Mouse (Mus musculus): ENCODE results near the gene Pde1b.

Pde1b gene

DNA sequence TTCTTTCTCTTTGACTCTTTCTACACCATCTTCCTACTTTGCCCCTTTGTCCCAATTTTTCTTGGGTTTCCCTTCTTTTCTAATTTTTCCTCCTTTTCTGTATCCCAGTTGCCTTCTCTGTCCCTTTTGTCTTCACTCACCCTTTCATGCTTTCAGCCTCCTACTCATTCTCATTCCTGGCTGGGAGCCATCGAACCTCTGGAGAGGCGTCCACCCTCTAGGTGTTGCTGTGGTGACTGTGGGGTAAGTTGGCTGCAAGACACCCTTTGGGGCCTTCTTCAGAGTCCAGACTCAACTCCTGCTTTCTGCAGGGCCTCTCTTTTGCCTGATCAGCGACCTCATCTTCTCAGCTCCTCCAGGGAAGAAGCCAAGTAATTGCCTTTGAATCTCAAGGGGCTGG lies 6.5 kb downstream of the Pde1b start:
- DNase-seq (ENCODE audit: low spot score in 2 of 2), result no peak

DNA sequence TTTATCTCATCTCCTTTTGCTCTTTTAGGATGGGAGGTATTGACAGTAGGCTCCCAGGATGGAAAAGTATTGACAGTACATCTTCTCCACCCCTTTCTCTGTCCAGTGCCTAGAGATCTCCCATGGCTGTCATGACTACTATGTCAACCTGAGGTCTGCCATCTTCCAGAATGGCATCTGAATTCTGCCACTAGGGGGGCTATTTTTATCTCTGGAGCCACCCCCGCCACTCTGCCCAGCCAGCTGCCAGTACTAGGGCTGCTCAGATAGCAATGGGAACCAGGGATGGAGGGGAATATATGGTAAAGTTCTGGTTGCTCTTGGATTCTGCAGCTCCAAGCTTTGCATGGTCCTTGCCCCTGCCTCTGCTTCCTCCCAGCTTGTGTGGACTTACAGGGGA lies 8.8 kb downstream of the Pde1b start:
- no peak for DNase-seq (ENCODE audit: low spot score in 2 of 2)

DNA sequence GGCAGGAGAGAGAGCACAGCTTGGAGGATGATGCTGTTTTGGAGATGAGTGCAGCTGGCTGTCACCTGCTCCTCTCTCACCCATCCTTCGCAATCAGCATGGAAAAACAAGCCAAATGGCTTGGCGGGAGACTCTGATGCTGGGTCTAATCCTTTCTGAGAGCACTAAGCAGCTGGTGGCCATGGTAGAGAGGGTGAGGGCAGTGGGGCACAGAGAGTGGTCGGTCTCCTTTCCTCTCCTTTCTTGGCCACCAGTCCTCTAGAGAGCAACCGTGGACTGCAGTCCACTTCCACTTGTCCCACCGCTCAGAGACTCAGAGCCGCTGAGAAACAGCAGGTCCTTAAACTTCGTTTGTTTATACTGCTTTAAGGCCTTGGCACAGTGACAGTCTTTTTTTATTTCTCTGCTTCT lies 10.8 kb downstream of the Pde1b start:
- DNase-seq (ENCODE audit: low spot score in 2 of 2), result no peak

DNA sequence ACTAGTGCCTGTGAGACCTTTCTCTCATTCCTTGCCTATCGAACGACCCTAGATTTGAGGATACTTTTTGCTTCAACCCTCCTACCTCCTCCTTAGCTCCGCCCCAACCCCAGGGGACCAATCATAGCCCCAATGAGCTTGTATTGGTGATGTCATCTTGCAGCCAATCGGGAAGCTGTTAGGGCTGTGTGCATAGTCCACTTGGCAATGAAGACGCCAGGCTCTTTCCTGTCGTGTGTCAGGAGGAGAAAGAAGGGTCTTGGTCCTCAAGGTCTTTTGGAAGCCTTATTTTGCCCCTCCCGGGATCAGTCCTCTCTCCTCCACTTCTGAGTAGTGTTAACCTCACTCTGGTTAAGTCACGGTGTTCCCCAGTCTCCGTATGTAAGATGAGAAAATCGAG lies 11.3 kb downstream of the Pde1b start:
- peak in 1 of 2 experiments; percentile 64 for DNase-seq (ENCODE audit: low spot score in 2 of 2)

DNA sequence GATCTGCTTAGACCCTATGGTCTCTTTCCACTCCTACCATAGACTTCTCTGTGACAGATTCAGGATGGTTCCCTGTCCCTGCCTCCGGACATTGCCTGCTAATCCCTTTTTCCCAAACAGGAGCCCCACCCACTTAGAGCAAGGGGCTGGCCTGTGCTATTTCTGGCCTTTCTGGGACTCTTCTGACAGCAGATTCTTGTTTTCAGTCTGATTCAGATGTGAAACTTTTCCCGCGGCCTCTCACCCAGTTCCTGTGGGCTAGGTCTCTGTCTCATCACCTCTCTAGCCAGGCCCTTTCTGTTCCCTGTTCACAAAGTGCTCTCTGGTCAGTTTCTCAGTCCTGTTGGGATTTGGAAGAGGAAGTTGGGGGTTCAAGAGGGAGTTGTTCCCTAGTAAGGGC lies 12.1 kb downstream of the Pde1b start:
- DNase-seq (ENCODE audit: low spot score in 2 of 2), result no peak

DNA sequence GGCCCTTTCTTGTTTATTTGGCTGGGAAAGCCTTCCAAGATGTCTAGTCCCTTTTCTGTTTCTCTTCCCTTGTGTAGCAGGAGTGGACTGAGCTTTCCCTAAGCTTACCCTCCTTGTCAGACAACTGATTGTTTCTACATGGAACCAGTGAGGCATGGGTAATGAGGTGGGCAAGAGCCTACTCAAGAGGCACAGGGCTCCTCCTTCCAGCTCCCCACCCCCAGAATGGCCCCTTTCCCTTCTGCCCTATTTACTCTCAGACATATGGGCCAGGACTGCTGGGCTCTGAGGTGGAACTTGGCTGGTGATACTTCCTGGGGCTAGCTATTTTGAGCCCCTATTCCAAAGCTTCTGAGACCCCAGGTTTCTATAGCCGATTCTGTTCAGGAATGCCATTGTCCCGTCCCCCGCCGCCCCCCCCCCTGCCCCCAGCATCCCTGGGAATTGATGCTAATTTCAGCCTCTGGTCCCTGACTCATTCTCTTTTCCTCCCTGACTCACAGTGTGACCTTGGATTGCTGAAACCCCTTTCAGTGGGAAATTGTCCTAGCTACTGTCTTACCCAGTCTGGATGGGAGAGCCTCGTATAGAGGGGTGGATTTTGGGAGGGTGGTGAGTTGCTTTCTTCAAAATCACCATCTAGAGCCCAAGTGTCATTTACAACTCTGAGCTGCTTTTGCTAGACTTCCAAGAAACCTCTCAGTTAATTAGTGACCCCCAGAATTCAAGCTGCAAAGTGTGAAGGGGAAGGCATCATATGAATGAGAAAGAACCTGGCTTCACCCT lies 16.0 kb downstream of the Pde1b start:
- no peak for DNase-seq (ENCODE audit: low spot score in 2 of 2)

DNA sequence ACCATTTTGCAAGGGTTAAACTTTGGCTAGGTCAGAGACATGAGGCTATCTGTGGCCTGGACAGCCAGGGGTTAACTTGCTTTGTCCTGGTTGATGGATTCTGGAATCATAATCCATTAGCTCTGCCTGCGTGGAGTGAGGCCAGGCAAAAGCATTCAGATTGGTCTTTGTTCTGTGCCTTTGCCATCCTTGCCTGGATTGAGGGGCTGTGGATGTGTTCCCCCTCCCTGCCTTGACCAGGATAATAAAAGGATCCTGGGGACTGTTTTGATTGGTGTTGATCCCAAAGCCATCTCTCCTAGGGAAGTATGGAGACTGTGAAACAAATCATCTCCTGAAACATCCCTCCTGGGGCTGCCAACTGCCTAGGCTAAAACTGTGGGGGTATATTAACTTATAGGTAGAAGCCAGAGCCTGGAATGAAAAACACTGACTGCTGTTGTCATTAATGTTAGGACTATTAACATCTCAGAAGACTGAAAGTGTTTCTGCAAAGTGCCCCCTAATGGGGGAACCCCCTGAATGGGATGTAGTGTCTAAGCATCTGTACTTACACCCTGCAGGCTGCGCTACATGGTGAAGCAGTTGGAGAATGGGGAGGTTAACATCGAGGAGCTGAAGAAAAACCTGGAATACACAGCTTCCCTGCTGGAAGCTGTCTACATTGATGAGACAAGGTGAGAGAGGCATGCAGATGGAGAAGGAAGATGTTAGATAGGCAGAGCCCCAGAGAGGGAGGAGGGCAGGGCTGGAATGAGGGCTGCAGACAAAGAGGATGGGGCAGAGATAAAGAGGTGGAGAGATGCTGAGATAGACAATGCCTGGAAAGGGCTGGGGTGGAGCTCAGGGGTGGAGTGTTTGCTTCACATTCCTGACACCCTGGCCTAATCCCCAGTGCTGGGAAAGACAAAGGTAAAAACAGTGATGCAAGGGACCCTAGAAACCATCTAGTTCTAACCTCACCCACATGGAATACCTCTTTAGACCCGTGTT lies 16.8 kb downstream of the Pde1b start:
- no peak for DNase-seq (ENCODE audit: low spot score in 2 of 2)

DNA sequence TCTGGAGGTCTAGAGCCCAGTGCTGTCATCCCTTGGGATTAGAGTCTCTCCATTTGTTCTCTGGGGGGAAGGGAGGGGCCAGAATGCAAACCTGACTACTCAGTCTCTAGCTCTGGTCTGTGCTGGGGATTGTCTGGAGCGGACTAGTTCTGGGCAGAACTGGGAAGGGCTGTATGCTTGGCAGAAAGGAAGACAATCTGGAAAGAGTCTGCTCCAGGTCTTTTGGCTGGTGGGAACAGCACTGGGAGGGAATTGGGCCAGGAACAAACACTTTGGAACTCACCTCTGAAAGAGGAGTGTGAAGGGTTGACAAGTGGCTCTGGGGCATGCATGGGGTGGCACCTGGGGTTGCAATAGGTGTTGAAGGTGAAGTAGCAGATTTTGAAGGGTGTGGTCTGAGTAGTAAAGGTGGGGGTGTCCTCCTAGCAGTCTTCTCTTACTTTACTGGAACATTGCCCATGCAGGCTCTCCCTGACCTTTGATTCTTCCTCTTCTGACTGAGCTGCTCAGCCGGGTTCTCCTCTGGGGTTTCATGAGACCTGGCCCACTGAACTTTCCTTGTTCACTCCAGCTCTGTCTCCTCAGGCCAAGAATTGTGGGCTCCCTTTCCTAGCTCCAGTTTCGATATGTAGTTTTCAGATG lies 19.7 kb downstream of the Pde1b start:
- DNase-seq (ENCODE audit: low spot score in 2 of 2), result no peak

DNA sequence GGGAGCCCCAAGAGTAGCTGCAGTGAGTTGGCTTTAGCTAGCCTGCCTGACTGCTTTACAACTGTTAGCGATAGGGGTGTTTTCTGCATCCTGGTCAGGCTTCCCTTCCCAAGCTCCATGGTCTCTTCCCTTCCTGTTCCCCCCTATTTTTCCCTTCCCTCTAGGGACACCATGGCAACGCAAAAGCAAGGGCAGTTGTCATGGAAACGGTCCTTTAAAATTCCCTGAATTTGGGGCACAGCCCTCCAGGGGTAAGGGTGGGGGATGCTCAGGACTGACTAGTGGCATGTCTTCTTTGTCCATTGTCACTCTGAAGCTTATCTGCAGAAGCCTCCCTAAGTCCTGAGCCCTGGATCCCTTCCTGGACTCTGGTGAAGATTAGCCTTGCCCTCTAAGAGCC lies 20.3 kb downstream of the Pde1b start:
- no peak for DNase-seq (ENCODE audit: low spot score in 2 of 2)

DNA sequence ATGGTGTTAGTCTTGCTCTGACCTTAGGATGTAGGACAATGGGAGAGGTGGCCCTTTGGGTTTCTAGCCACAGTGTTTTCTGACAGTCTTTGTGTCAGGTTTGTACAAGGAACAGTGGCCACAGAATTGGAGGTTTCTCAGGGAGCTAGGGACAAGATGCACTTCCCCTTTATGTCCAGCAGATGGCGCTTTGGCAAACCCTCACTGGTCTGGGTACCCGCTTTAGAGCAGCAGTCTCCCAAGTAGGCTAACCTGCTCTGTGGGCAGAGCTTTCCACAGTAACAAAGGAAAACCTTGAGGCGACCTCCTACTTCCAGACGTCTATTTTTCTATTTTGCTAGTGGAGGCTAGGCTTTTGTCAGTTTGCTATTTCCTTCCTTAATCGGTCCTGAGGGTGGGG lies 27.5 kb downstream of the Pde1b start:
- peak in 1 of 2 experiments; percentile 59 for DNase-seq (ENCODE audit: low spot score in 2 of 2)

DNA sequence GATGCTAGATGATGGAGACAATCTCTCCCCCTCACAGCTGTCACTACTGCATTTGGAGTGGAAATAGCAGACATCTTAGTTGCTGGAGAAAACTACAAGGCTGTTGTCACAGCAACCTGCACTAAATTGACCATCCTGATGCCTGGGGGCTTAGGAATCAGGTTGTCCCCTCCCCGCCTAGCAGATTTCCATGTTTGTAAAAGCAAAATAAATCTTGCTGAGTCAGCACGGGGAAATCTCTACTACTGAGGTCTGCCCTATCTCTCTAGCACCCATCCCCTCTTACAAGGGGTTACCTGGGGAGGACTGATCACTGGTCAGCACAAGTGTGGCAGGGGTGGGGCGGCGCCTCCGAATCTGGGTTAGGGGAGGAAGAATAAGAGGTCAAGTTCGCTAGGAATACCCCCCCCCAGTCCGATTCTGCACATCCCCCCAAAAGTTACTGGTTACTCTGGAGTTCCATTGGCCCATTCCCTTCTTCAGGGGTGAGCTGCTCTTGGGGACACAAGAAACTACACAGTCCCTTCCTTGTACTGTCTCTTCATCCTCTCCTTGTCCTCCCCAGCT lies 31.3 kb downstream of the Pde1b start:
- DNase-seq (ENCODE audit: low spot score in 2 of 2), result no peak

DNA sequence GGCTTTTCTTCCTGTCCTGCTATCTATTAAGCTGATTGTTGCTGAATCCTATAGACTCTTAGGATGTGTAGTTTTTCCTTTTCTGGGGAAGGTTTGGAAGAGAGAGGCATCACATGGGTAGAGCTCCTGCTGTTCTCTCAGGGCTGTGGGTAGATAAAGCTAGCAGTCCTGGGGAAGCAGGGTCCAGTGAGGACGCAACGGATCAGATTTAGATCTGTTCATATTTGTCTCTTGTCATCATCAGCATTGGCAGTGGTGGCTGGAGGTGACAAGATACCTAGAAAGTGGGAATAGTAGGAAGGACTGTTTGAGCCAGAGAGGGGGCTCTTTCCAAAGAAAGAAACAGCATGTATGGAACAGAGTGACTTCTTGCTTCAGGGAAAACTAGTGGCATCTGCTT lies 32.2 kb downstream of the Pde1b start:
- no peak for DNase-seq (ENCODE audit: low spot score in 2 of 2)

DNA sequence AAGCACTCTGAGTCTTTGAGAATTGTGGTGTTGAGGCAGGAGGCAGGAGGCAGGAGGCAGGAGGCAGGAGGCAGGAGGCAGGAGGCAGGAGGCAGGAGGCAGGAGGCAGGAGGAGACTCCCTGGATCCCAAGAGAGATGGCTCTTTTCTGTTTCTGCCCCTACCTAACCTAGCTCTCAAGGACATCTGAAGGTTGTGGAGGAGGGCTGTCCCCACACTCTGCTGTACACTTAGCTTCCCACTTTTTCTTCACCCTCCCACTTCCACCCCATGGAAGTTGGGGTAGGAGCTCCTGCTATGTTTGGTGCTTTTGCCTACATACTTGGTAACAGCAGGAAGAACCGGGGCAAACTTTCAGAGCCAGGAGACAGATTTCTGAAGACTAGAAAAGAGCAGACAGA lies 33.0 kb downstream of the Pde1b start:
- DNase-seq (ENCODE audit: low spot score in 2 of 2), result no peak

DNA sequence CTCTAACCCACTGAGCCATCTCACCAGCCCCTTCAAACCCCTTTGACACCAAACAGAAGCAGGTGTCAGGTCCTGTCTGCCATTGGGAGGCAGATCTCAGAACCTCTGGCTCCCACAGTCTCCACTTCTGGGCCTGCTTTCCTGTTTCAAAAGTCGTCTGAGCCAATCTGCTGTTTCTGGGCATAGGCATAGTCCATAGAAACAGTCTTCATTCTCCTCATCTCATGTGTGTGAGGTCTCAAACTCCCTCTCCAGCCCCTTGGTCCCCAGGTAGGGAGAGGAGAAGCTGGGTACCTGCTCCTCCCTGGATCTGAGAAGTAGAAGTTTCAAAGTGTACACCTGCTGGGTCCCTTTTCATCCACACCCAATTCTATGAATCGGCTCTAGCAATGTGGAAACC lies 33.6 kb downstream of the Pde1b start:
- no peak for DNase-seq (ENCODE audit: low spot score in 2 of 2)

DNA sequence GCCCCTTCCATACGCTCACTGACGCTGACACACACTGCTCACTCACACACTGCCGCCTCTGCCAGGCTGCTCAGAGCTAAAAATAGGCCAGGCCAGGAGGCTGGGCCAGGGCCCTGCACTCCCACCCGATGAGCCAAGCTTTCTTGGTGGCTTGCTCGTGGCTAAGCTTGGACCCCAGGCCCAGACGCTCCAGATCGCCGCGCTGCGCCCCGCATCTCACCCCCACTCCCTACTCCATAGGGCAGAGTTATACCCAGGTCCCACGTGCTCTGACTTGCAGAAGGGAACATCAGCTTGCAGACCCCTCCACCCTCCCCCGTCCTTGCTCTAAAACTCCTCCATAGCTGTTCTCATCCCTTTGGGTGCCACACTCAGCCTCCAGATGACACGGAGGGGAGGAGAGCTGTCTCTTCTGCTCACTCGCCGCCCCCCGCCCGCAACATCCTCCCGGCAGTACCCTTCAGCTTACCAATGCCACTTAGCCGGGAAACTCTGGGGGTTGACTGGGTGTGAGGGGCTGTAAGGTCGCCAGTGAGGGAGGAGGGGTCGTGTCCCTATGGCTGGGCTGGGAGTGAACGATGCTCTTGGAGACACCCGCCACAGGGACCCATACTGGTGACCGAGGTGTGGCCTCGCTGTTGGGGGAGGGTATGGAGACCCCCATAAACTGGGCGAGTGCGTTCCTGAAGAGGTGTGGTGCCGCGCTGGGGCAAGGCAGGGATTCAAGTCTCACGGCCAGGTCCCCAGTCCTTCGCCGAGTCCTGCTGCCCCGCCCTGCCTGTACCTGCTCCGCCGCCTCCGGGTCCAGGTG lies 34.4 kb downstream of the Pde1b start:
- DNase-seq (ENCODE audit: low spot score in 2 of 2), result no peak

DNA sequence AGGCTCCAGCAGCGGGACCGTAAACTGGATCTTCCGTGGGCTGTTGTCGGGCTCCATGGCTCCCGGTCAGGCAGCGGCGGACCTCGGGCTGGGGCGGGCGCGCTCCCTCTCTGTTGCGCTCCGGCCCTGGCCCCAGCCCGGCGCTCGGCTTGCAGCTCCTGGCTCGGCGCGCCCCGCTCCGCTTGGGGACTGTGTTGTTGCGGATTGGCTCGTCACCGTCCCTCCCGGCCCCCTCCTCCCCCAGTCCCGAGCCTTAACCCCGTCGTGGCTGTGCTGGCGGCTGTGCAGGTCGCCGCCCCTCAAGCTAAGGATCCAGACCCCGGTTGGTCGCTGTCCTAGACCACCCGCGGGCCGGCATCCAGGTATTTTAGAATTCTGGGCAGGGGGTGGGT lies 35.0 kb downstream of the Pde1b start, which contains the start of gene Ppp1r1a:
Gene Ppp1r1a, minus strand, starts transcription at position 182 of the 392 bp plus-strand sequence.
- peak in 1 of 2 experiments; percentile 68 for DNase-seq (ENCODE audit: low spot score in 2 of 2)

DNA sequence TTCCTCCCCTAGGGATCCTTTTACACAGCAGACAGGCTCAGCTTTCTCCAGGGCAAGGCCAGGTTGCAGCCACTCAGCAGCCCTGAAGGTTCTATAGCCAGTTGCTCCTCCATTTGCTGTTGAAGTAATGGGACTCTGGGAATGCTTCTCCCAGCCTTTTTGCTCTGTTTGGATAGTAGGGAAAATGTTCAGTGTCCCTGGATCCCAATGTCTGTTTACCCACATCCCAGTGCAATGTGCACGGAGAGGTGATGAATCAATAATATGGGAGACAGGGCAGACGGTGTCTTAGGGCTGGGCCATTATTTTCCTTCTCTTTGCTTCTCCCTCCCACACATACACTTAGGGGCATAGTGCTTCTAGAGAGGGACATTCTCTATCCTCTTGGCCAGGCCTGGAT lies 36.4 kb downstream of the Pde1b start:
- no peak for DNase-seq (ENCODE audit: low spot score in 2 of 2)

DNA sequence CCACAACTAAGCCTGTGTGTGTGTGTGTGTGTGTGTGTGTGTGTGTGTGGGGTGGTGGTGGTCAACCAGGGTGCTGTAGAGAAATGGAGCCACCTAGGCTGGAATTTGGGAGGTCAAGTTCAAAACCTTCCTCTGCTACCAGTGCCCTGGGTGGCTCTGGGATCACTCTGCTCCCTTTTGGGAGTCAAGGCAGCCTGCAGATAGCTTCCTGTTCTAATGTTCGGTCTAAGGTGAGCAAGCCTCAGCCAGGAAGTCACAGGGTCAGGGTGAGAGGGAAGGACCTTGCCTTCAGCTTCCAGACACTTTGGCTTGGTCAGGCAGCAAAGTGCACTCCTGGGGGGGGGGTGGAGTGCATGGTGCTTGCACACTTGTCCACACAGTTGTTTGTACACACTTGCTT lies 37.8 kb downstream of the Pde1b start:
- no peak for DNase-seq (ENCODE audit: low spot score in 2 of 2)

DNA sequence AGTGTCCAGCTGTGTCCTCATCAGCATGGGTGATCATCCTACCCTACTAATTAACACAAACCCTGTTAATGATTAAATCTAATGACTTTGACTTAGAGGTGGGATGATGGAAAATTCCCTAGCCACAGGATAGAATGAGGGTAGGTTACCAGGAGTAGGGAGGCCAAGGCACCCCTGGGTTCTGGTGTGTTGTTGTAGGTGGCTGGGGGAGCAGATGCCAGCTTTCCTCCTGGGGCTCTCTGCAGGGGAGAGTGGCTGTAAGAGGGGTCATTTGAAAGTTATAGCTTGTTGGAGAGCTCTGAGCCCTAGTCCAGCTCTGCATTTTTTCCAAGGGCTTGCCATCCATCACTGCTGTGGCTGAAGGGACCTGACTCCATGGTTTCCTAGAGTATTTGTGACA lies 39.7 kb downstream of the Pde1b start:
- DNase-seq (ENCODE audit: low spot score in 2 of 2), result no peak

DNA sequence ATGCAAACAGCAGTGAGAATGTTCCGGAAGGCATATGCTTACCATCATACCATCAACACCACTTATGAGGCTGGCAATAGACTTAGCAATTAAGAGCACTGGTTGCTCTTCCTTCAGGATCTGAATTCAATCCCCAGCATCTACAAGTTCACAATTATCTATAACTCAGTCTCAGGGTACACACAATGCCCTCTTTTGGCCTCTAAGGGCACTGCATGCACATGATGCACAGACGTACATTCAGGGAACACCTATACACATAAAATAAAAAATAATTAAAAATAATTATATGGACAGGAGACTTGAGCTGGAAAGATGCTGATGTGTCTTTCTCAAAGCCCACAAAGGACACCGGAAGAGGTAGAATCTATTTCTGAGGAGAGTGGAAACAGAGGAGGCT lies 45.1 kb downstream of the Pde1b start:
- no peak for DNase-seq (ENCODE audit: low spot score in 2 of 2)

DNA sequence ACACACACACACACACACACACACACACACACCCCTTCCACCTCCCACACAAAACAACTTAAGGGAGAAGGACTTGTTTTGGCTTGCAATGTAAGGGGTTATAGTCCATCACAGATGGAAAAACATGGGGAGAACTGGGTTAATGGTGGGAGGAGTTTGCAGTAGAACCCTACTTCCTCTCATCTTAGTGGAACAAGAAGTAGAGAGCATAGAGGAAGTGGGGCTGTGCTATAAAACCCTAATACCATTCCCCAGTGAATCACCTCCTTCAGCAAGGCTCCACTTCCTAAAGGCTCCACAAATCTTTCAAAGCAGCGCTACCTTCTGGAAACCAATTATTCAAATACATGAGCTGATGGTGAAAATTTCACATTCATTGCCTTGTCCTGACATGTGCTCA lies 46.6 kb downstream of the Pde1b start:
- DNase-seq (ENCODE audit: low spot score in 2 of 2), result no peak
